Mouse (Mus musculus): ENCODE measurements around the gene Qtrt1. TPM values are rescaled to one million over a fixed set of nuclear protein-coding genes. Genes with fewer than 3 reads are reported as not detected.

Qtrt1 gene
- total RNA-seq, 4 experiments from 2014 or later = 7.4 to 9.3 (median 8.9) TPM

DNA sequence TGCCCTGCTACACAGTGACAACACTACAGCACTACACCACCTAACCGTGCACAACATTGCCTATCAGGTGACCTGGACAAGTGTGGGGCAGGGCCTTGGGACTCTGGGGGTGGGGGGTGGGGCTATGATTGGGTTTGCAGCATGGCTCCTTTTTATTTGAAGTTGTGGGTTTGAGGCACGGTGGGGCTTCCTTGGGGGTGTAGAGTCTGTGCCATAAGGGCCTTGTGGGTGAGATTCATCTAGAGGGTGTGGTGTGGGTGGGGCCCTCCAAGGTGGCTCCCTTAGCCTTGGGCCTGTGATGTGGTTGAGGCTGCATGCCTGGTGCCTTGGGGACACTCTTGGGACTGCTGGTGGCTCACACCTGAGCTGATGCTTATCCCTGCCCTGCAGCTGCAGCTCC lies 8.0 kb downstream of the Qtrt1 start:
- no peak for DNase-seq (ENCODE audit: low spot score)

DNA sequence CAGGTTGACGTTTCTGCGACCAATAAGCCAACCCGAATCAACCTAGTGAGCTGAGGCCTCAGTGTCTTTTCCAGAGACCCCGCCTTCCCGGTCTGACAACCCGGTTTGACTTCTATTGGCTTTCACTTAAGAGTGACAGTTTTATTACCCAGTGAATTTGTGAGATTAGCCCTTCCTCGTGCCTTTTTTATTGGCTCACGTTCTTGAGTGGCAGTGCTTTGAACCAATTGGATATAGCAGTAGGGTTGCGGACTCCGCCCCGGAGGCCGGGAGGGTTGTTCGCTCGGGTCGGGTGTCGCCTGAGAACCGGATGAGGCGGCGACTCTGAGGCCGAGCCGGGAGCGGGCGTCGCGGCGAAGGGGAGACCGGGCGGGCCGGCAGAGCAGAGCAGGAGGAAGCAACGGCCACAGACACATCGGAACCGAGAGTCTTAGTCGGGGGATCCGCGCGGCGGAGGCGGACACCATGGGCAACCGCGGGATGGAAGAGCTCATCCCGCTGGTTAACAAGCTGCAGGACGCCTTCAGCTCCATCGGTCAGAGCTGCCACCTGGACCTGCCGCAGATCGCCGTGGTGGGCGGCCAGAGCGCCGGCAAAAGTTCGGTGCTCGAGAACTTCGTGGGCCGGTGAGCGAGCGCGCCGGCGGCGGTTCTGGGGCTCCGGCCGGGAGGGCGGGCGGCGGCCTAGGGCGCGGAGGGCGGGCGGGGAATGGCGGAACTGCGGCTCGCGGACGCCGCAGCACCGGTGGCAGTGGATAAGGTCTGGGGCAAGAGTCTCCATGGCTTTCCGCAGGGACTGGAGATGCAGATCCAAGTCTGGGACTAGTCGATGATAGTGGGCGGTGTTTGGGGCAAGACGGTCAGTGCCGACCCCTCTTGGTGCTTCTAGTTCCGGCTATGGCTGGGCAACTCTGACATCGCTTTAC lies 13.3 kb downstream of the Qtrt1 start, which contains the start of gene Dnm2:
Dnm2 (plus strand) TSS at position 278 of the 925 bp plus-strand sequence.
- peak; percentile 100 for DNase-seq (ENCODE audit: low spot score)

DNA sequence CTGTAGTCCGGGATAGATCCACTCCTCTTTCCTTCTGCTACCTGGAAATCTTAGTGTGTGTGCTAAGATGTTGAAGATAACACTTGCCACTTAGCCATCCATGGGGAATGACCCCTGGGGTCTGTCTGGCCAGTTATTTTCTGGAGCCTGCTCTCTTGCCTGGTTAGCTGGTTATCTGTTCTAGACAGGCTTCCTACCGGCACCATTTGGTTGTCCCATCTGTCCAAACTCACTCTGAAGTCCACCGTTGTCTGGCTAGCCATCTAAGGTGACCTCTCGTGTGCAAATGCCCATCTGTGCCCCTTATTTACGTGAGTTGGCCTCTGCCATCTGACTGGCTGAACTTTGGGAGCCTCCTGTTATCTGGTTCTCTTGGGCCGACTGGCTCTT lies 13.9 kb downstream of the Qtrt1 start:
- no peak for DNase-seq (ENCODE audit: low spot score)

DNA sequence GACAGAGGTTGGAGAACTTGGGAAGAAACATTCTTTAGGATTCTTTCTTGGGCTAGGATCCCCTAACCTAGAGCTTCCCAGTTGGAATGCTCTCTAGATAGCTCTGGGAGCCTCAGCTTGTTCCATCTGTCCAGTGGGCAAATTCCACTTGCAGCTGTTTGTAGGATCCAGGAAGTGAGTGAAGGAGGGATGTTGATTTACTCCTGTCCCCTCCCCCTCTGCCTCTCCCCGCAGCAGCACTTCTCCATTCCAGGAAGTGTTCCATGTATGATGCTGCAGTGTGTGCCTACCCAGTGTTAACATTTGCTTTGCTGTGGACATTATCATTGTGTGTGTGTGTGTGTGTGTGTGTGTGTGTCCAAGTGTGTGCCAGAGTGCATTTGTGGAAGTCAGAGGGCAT lies 14.4 kb downstream of the Qtrt1 start:
- no peak for DNase-seq (ENCODE audit: low spot score)

DNA sequence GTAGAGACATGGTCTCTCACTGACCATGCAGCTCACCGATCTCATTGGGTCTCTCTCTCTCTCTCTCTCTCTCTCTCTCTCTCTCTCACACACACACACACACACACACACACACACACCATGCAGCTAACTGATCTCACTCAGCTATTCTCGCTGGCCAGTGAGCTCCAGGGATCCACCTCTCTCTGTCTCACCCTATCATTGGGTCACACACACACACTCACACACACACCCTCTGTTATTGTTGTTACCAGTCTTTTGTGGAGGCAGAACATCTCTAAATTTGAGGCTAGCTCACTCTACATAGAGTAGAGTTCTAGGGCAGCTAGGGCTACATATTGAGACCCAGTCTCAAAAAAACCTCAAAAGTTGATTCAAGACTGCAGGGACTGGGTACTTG lies 14.9 kb downstream of the Qtrt1 start:
- no peak for DNase-seq (ENCODE audit: low spot score)

DNA sequence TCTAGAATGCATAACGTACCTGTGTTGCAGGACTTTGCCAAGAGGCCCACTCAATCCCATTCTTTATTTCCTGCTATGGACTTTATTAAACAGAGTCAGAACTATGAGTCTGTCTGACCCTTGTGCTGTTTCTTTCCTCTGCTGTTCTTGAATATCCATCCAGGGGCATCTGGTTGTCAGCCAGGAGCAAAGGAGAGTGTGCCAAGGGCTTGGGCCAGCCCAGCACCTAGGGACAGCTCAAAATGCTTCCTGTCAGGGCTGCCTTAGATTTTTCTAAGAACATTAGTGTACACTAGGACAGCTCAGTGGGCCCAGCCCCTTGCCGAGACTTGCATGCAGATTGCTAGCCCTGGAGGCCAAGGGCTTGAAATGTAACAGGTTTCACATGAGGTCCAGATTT lies 16.1 kb downstream of the Qtrt1 start:
- no peak for DNase-seq (ENCODE audit: low spot score)

DNA sequence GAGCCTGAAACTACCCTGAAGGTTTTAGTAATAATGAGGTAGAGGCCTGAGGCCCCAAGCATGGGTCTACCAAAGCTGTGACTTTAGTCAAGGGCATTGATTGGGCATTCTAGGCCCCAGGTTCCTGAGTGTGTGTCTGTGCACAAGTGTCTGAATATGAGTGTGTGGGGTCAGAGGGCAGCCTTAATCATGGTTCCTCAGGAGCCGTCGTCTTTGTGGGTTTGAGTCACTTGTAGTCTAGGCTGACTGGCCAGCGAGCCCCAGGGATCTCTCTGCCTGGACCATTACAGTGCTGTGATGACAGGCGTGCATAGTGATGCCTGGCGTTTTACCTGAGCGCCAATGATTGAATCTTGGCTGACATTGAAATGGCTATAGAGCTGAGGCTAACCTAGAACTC lies 16.5 kb downstream of the Qtrt1 start:
- no peak for DNase-seq (ENCODE audit: low spot score)

DNA sequence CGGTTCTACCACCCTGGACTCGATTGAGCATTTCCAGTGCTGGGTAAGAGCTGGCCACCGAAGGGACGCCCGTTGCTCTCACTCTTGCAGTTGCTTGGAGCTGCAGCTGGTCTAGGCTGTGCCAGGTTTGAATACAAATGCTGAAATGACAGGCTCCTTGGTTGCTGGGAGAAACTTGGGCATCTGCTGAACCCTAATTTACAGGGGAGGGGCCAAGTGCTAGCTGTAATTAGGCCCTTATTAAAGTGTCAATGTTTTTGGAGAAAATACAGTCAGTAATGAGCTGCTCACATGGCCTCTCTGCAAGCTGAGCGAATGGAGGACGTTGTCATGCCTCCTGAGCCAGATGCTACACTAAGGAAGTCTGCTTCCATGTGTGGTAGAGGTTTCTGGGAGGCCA lies 19.1 kb downstream of the Qtrt1 start:
- DNase-seq (ENCODE audit: low spot score) = no peak

DNA sequence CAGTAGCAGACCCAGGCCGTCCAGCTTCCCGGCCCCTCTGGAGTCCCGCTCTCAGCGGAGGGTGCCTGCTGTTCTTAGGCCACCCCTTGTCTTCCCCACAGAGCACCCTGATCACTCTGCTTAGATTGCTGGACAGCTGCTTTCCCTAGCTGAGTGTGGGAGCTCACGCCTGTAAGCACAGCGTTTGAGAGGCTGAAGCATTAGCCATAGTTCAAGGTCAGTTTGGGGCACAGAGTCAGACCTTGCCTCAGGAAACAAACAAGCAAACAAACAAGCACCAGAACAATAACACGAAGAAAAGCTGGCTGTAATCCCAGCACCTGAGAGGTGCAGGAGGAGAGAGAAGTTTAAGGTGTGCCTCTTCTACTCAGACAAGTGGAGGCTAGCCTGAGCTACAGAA lies 20.4 kb downstream of the Qtrt1 start:
- no peak for DNase-seq (ENCODE audit: low spot score)

DNA sequence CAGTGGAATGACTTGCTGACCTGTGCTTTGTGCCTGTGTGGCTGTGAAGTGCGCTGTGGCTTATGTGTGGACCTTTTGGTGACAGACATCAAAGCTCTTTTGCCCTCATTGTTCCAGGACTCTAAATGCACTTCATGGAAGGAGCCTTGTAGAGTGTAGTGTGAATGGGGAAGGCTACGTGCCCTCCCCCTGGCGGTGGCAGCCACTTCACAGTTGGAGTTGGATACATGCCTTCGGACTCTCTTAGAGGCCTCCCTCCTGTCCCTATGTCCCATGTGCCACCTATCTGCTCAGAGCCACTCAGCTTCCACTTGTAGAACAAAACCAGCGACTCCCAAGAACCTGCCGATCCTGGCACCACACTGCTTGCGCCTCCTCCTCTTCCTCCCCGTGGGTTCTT lies 22.1 kb downstream of the Qtrt1 start:
- no peak for DNase-seq (ENCODE audit: low spot score)

DNA sequence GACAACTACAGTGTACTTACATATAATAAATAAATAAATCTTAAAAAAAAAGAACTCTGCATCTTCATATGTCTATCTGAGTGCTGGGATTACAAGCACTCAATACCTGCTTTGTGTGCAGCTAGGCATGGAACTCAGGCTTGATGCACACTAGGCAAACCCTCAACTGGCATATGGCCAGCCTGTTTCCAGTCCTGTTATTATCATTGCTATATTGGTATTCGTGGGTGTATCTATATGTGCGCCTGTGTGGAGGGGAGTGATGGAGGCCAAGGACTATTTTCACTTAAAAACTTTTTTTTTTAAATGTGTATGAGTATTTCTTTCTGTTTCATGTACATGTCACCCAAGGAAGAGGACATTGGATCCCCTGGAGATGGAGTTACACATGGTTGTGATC lies 22.8 kb downstream of the Qtrt1 start:
- no peak for DNase-seq (ENCODE audit: low spot score)

DNA sequence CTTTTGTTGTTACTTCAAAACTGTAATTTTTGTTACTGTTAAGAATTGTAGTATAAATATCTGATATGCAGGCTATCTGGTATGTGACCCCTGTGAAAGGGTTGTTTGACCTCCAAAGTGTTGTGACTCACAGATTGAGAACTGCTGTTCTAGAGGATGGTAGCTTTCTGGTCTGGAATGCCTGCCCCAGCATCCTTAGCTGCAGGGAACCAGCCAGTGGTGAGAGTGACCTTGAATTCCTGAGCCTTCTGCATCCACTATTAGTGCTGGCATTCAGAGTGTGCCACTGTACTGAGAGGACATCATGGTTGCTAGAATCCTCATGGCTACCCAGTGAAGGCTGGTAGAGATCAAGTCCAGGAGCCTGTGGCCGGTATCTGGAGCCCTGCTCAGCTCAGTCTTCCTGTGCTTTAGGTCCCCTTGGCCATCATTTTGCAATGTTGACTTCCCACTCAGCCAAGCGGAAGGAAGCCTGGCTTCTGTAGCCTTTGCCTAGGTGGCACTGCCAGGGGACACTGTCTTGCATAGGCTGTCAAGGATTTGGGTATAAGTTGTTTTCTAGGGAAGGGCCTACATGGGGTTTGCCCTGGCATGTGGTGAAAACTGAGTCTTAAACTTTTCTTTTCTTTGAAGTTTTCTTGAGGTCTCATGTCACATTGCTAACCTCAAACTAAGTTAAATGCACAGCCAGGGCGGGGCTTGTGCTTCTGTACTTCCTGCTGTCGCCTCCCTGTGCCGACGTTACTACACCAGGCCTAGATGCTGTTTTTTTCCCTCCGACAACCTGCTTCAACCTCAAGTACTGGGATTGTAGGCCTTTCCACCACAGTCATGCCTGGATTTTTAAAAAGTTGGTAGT lies 24.4 kb downstream of the Qtrt1 start:
- DNase-seq (ENCODE audit: low spot score) = no peak

DNA sequence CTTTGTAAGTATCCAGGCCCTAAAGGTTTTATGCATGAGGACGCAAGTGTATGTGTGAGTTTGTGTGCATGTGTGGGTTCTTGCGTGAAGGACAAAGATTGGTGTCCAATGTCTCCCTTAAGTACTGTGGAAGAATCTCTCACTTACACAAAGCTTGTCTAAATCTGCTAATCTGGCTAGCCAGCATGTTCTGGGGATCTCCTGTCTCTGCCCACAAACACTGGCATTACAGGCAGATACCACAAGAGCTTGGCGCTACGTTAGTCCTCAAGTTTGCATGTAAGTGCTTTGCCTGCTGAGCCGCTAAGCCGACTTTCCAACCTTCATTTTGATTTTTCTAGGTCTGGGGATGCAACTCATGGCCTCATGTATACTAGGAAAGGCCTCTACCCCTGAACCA lies 25.9 kb downstream of the Qtrt1 start:
- DNase-seq (ENCODE audit: low spot score) = no peak

DNA sequence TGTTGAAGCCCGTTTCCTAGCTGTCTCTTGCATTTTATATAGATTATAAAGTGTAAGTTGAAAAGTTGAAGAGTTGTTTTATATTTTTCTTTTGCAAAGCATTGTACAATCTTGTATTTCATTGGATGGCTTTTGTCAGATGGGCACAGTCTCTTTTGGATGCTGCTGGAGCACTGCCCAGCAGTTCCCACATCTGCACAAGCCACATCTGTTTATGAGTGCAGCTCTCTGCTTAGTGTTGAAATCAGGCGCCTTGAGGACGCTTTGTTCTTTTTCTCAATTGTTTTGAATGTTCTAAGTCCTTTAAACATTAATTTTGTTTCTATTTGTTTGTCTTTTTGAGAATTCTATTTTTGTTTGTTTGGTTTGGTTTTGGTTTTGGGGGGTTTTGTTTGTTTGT lies 26.6 kb downstream of the Qtrt1 start:
- DNase-seq (ENCODE audit: low spot score) = peak; percentile 53

DNA sequence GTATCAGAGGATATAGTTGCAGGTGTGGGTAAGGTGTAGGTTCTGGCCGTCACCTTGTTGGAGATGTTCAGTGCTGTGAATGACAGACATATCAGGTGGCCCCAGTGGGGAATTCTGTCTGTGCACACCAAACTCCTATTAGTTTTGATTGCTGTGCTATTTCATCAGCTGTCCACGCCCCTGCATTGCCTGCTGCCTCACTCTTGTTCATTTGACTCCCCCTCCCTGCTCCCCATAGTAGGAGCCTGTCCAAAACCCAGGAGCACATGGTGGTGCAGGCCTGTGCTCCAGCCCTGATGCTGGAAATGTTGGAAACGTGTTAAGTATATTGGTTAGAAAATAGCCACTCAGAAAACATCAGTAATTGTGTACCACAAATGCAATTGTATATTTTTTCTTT lies 27.8 kb downstream of the Qtrt1 start:
- DNase-seq (ENCODE audit: low spot score) = no peak

DNA sequence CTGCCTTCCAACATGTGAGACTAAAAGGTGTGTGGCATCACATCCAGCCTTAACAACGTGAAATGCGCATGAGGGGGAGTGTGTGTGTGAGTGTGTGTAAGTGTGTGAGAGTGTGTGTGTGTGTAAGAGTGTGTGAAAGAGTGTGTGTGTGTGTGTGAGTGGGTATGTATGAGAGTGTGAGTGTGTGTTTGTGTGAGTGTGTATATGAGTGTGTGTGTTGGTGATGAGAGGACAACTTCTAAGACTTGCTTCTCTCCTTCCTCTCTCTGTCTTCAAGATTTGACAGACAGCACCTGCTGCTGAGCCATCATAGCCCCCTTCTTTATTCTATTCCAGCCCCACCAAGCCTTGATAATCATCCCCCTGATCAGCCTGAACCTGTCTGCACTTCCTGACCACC lies 28.3 kb downstream of the Qtrt1 start:
- no peak for DNase-seq (ENCODE audit: low spot score)

DNA sequence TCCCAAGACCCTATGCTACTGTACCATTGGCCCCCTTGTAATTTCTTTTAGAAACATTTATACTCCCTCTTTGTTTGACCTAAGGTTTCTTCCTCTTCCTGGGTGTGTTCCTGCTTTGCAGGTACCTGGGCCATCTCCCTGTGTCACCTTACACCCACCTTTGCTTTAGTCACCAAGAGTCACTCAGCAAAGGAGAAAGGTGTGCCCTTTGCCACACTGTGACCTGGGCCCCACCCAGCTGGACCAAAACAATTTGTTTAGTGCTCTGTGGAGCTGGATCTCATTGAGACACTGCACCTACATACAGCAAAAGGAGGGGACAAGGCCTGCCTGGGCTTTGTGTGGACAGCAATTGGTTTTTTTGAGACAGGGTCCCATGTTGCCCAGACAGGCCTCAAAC lies 28.8 kb downstream of the Qtrt1 start:
- DNase-seq (ENCODE audit: low spot score) = no peak

DNA sequence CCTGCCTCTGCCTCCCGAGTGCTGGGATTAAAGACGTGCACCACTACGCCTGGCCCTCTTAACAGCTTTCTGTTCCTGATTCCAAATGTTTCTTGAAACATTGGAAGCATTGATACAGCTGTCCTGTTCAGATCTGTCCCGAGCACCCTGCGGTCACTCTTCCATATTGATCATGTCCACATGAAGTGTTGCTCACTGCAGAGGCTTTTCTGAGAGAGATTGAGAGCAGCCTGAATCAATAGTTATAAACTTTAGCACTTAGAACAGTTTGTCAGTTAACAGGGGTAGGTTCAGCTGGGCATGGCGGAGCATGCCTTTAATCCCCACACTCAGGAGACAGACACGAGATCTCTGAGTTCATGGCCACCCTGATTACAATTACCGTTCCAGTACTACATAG lies 32.2 kb downstream of the Qtrt1 start:
- DNase-seq (ENCODE audit: low spot score) = no peak

DNA sequence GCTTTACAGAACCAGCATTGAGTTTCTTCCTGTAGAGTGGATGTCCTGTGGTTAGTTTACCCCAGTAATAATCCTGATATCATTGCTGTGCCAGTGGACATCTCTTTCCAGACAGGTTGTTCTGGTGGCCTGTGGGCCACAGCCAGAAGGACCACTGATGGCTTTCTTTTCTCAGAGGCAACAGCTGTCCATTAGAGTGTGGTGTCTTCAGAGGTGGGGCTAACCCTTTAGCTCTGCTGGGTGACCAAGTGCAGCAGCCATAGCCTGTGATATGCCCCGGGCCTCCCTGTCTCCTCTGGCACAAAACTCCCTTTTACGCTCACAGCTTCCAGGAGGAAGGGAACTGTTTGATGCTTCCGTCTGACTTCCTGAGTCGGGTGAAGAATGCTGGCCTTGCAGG lies 32.9 kb downstream of the Qtrt1 start:
- DNase-seq (ENCODE audit: low spot score) = no peak

DNA sequence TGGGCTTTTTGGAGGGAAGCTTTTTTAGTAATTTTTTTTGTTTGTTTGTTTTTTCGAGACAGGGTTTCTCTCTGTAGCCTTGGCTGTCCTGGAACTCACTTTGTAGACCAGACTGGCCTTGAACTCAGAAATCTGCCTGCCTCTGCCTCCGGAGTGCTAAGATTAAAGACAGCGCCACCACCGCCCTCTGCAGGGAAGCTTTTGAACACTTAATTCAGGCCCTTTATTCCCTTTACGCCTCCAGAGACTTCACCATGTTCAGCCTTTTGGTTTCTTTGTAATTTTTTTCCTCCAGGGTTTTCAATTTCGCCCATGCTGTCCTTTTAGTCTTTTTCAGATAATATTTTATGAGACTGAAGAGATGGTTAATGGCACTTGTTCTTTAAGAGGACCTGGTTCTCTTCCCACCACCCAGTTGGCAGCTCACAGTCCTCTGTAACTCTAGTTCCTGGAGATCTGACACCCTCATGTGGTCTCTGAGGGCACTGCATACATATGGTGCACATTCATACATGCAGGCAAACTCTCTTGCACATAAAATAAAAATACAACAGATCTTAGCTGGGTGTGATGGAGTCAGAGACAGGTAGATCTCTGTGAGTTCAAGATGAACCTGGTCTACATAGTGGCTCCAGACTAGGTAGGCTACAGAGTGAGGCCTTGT lies 33.6 kb downstream of the Qtrt1 start:
- no peak for DNase-seq (ENCODE audit: low spot score)

DNA sequence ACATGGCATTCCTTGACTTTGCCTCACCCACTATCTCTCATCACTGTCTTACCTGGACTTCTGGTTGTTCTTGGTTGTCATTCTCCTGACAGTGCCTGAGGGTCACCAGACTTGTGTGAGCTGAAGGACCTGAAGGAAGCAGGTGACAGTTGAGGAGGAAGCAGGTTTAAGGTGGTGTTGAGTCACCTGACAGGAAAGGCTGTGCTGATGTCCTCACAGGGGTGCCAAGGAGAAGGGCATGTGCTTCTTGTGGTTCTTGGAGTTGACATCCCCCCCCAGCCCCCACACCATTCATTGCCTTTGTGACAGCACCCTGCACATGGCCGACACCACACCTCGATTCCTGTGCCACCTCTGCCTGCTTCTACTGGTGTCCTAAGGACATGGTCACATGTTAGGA lies 36.1 kb downstream of the Qtrt1 start:
- no peak for DNase-seq (ENCODE audit: low spot score)

DNA sequence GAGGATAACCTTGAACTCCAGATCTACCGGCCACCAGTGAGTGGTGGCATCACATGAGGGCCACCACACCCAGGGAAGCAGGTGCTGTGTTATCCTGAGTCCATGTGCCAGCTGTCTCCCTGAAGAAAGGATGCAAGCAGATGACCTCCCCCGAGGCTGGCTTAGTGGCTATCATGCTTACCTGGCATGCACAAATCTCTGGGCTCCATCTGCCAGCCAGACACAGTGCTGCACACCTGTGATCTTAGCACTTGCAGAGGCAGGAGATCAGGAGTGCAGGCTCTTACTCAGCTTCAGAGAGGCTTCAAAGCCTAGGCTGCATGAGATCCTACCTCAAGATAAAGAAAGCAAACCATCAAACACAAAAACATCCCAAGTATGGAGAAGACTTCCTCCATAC lies 38.1 kb downstream of the Qtrt1 start:
- no peak for DNase-seq (ENCODE audit: low spot score)
